Mouse (Mus musculus) hindbrain, embryonic 16.5 days (tissue): ENCODE results near the gene Armc5. TPM values are rescaled to one million over a fixed set of nuclear protein-coding genes. Genes with fewer than 3 reads are reported as not detected.

Experiments
- ATAC-seq: fragments of 200-750 bp; cut with Nextera tagmentation; 2 replicates; pipeline ENCODE4 v1.8.0; 2017; ENCODE audit warnings: moderate TSS enrichment, moderate library complexity
- H3K27ac ChIP-seq: fragments of 300-500 bp; sonication (generic); 2 replicates; pipeline ENCODE4 v1.5.1; 2014; ENCODE audit warnings: low read depth, mild to moderate bottlenecking, control low read depth, low read length, moderate library complexity
- H3K27me3 ChIP-seq: fragments of 300-500 bp; sonication (generic); replicated peaks from 2 replicates; pipeline ENCODE4 v1.6.1; 2014; ENCODE audit warnings: low read length; ENCODE audit not compliant: control insufficient read depth, insufficient read depth
- H3K36me3 ChIP-seq: fragments of 300-500 bp; sonication (generic); 2 replicates; pipeline ENCODE4 v1.6.1; 2014; ENCODE audit warnings: mild to moderate bottlenecking, low read length, moderate library complexity, mixed read lengths; ENCODE audit not compliant: control insufficient read depth, insufficient read depth
- H3K4me1 ChIP-seq: fragments of 300-500 bp; sonication (generic); 2 replicates; pipeline ENCODE4 v1.6.1; 2014; ENCODE audit warnings: low read depth, low read length; ENCODE audit not compliant: control insufficient read depth, insufficient read depth
- H3K4me2 ChIP-seq: fragments of 300-500 bp; sonication (generic); 2 replicates; pipeline ENCODE4 v1.6.1; 2014; ENCODE audit warnings: mild to moderate bottlenecking, low read length, control low read depth, moderate library complexity
- H3K4me3 ChIP-seq: fragments of 300-500 bp; sonication (generic); 2 replicates; pipeline ENCODE4 v1.5.1; 2014; ENCODE audit warnings: mild to moderate bottlenecking, low read length, control low read depth, moderate library complexity
- H3K9ac ChIP-seq: fragments of 300-500 bp; sonication (generic); 2 replicates; pipeline ENCODE4 v1.6.1; 2014; ENCODE audit warnings: low read depth, mild to moderate bottlenecking, control low read depth, low read length, moderate library complexity
- H3K9me3 ChIP-seq: fragments of 300-500 bp; sonication (generic); 2 replicates; pipeline ENCODE4 v1.6.1; 2014; ENCODE audit warnings: mild to moderate bottlenecking, low read length, moderate library complexity; ENCODE audit not compliant: control insufficient read depth
- WGBS: fragments of 180-500 bp; shearing (Covaris S2); extraction: QIAGEN DNeasy Blood & Tissue Kit; methylation state at CpG from one replicate; pipeline ENCODE4 v1.1.7; 2014; 5-methylcytosine and 5-hydroxymethylcytosine counted together
- polyA plus RNA-seq: library from polyadenylated mRNA; unstranded; fragments of >200 nt; fragmentation: Nextera tagmentation; extraction: Ambion mirVana; gene quantifications from 2 replicates; pipeline ENCODE4 v1.2.1, GENCODE M21; 2015

Armc5 gene
- polyA plus RNA-seq, 1 experiment from 2014 or later, result 12.0 TPM

DNA sequence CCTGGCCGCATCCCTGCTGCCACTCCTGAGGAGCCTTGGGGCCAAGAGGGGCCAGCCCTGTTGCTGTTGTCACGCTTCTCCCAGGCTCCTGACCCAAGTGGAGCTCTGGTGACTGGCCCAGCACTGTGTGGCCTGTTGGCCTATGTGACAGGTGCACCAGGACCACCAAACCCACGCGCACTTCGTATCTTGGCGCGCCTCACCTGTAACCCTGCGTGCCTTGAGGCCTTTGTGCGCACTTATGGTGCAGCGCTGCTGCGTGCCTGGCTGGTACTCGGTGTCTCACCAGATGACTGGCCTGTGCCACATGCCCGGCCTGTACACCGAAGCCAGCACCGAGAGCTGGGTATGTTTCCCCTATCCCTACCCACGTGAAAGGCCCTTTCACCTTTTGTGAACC, 5.2 kb downstream of the Armc5 start:
- H3K27ac ChIP-seq, result no peak overlapping the region
- H3K9me3 ChIP-seq, result no peaks in the 10 kb centered on the region
- H3K9ac ChIP-seq, result no peak overlapping the region
- H3K4me2 ChIP-seq, result no peak overlapping the region
- no peaks in the 10 kb centered on the region for H3K27me3 ChIP-seq
- H3K4me3 ChIP-seq, result no peak overlapping the region
- peaks cover 15% of the 10 kb centered on the region for H3K36me3 ChIP-seq
- ATAC-seq, result no peak
- WGBS, result 95% methylated on average over 16 of the region's 16 CpGs
- H3K4me1 ChIP-seq, result peaks cover 25% of the 10 kb centered on the region

- ATAC-seq, result no peak
- no peak overlapping the region for H3K27ac ChIP-seq
- peaks cover 15% of the 10 kb centered on the region for H3K36me3 ChIP-seq
- no peak overlapping the region for H3K4me2 ChIP-seq
- no peaks in the 10 kb centered on the region for H3K9me3 ChIP-seq
- no peaks in the 10 kb centered on the region for H3K27me3 ChIP-seq
- no peak overlapping the region for H3K9ac ChIP-seq
- H3K4me1 ChIP-seq, result peaks cover 21% of the 10 kb centered on the region
- no peak overlapping the region for H3K4me3 ChIP-seq
- 40% methylated on average over 10 of the region's 10 CpGs for WGBS
Observed at GRCm38 (mm10) chr7:128243921-128244320, 6.8 kb downstream of the Armc5 start.

- Histone ChIP-seq H3K27me3 (no peaks in the 10 kb centered on the region), H3K4me2 (no peak overlapping the region)
- WGBS, result 79% methylated on average over 18 of the region's 18 CpGs
Observed at GRCm38 (mm10) chr7:128244410-128245025, 7.4 kb downstream of the Armc5 start.

DNA sequence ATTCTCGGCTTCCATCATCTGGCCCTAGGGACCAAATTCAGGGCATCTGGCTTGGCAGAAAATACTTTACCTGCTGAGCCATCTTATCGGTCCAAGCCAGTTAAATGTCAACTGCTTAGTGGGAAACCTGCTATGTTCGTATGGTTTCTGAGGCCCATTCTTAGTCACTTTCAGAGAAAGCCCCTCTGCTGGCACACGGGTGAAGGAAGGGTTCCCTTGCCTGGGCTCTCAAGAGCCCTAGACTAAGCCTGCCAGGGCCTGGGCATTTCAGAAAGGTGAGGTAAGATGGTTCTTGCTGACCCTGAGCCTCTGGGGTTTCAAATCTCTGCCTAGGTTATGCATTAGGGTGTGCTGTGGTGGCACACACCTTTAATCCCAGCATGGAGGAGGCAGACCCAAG, 8.4 kb downstream of the Armc5 start:
- Histone ChIP-seq H3K27me3 (no peaks in the 10 kb centered on the region), H3K27ac (no peak overlapping the region), H3K9ac (no peak overlapping the region), H3K9me3 (no peaks in the 10 kb centered on the region), H3K4me3 (no peak overlapping the region), H3K4me2 (no peak overlapping the region), H3K36me3 (peaks cover 9% of the 10 kb centered on the region), H3K4me1 (peaks cover 11% of the 10 kb centered on the region)
- 76% methylated on average over 4 of the region's 4 CpGs for WGBS
- no peak for ATAC-seq

More at GRCm38 (mm10) chr7:128244410-128245025, 7.4 kb downstream of the Armc5 start:
- Histone ChIP-seq H3K4me3 (no peak overlapping the region), H3K27ac (no peak overlapping the region), H3K36me3 (peaks cover 15% of the 10 kb centered on the region), H3K9me3 (no peaks in the 10 kb centered on the region), H3K9ac (no peak overlapping the region), H3K4me1 (peaks cover 16% of the 10 kb centered on the region)
- ATAC-seq, result no peak

GRCm38 (mm10) chr7:128246496-128247391, 9.6 kb downstream of the Armc5 start, which contains the start of gene Tgfb1i1:
TSS of gene Tgfb1i1 (plus strand) at chr7:128246812.
- H3K27ac ChIP-seq, result peak within 1 kb of the TSS; percentile 59
- ATAC-seq, result peak; percentile 70
- peaks cover 8% of the 10 kb centered on the region for H3K36me3 ChIP-seq
- H3K4me2 ChIP-seq, result peak within 1 kb of the TSS; percentile 61
- peak within 1 kb of the TSS; percentile 40 for H3K4me3 ChIP-seq
- H3K9me3 ChIP-seq, result no peaks in the 10 kb centered on the region
- H3K4me1 ChIP-seq, result peaks cover 8% of the 10 kb centered on the region
- WGBS, result 2% methylated on average over 27 of the region's 30 CpGs
- H3K27me3 ChIP-seq, result no peaks in the 10 kb centered on the region
- peak within 1 kb of the TSS; percentile 59 for H3K9ac ChIP-seq

- peak; percentile 82 for ATAC-seq
- H3K4me1 ChIP-seq, result peaks cover 15% of the 10 kb centered on the region
Observed at GRCm38 (mm10) chr7:128247443-128247842, 10.3 kb downstream of the Armc5 start.

DNA sequence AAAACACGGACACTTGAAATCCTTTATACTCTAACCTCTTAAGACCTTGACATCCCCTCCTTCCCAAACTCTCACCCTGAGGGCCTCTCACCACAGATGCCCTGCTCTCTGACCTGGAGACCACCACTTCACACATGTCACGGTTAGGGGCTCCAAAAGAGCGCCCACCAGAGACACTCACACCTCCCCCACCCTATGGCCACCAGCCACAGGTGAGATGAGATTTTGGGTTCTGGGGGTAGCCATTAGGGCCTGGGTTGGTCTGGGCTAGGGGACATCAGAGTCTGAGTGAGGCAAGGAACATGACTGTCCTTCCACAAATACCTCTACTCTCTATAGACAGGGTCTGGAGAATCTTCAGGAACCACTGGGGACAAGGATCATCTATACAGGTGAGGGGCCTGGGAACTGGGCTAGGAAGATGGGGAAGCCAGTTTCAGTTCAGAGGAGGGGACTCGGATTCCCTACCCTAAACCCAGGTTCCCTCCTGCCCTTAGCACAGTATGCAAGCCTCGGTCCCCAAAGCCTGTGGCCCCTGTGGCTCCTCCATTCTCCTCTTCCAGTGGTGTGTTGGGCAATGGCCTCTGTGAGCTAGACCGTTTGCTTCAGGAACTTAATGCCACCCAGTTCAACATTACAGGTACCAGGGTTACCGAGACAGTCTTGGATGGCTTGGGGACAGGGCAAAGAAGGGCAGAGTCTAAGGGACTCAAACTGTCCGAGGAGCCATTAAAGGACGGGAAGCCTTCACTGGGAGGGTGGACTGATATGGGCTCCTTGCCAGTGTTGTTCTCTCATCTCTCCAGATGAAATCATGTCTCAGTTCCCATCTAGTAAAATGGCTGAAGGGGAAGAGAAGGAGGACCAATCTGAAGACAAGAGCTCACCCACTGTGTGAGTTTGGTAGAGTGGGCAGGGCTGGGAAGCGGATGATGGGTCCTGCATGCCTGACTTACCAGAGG, 11.2 kb downstream of the Armc5 start:
- Histone ChIP-seq H3K27me3 (no peaks in the 10 kb centered on the region), H3K4me3 (no peak overlapping the region), H3K4me1 (peaks cover 18% of the 10 kb centered on the region), H3K4me2 (peak overlapping the region; percentile 61; the same call in 1 of the 2 replicates), H3K36me3 (peaks cover 2% of the 10 kb centered on the region), H3K27ac (no peak overlapping the region), H3K9me3 (no peaks in the 10 kb centered on the region), H3K9ac (no peak overlapping the region)
- WGBS, result 81% methylated on average over 10 of the region's 10 CpGs
- ATAC-seq, result no peak

More at GRCm38 (mm10) chr7:128247443-128247842, 10.3 kb downstream of the Armc5 start:
- peak overlapping the region; percentile 61 for H3K4me2 ChIP-seq
- H3K9me3 ChIP-seq, result no peaks in the 10 kb centered on the region
- H3K4me3 ChIP-seq, result peak overlapping the region; percentile 40
- WGBS, result 2% methylated on average over 13 of the region's 13 CpGs
- H3K27me3 ChIP-seq, result no peaks in the 10 kb centered on the region
- H3K27ac ChIP-seq, result peak overlapping the region; percentile 59
- peaks cover 7% of the 10 kb centered on the region for H3K36me3 ChIP-seq
- peak overlapping the region; percentile 59 for H3K9ac ChIP-seq

DNA sequence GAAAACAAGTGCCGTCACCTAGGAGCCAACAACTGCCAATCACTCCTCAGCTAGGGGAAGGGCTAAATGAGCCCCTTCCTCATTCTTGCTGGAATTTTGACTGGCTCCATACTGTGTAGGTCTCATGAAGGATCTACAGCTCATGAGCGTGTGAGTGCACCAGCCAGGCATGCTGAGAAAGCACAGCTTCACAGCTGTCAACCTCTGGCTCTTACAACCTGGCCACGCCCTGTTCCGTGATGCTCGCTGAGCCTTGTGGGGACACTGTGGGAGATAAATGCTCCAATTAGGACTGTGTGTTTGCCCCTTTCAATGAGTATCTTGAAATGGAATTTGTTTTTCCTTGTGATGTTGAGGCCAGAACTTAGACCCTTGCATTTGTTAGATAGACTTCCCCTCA, 12.9 kb downstream of the Armc5 start:
- H3K9ac ChIP-seq, result no peak overlapping the region
- no peaks in the 10 kb centered on the region for H3K27me3 ChIP-seq
- no peaks in the 10 kb centered on the region for H3K9me3 ChIP-seq
- peaks cover 18% of the 10 kb centered on the region for H3K4me1 ChIP-seq
- no peak overlapping the region for H3K4me2 ChIP-seq
- no peaks in the 10 kb centered on the region for H3K36me3 ChIP-seq
- no peak overlapping the region for H3K27ac ChIP-seq
- H3K4me3 ChIP-seq, result no peak overlapping the region
- no peak for ATAC-seq
- WGBS, result 87% methylated on average over 5 of the region's 5 CpGs
